Mouse (Mus musculus) MEL (cell line): ENCODE data around the gene Ccdc12. TPM values are rescaled to one million over a fixed set of nuclear protein-coding genes. Genes with fewer than 3 reads are reported as not detected.

Source experiments
- DNase-seq: peaks from one replicate; pipeline ENCODE4 v3.0.0; 2011; ENCODE audit warnings: low read depth, low spot score
- H3K27ac ChIP-seq: 2 replicates; pipeline ENCODE4 v1.5.1; 2012; ENCODE audit warnings: low read depth, mild to moderate bottlenecking, control low read depth, low read length, moderate library complexity; ENCODE audit not compliant: control insufficient read depth
- H3K27me3 ChIP-seq, 2 experiments: fragments of 150-350 bp in 1 of 2; sonication (generic) in 1 of 2; 2 replicates each; pipeline ENCODE4 v1.6.1; 2012; ENCODE audit warnings: low read length in 2 of 2, mild to moderate bottlenecking in 2 of 2, improper control_type of control experiment in 1 of 2, moderate library complexity in 1 of 2; ENCODE audit not compliant: insufficient read depth in 2 of 2, control insufficient read depth in 1 of 2
- H3K36me3 ChIP-seq, 2 experiments: 2 replicates each; pipeline ENCODE4 v1.6.1; 2012 to 2014; ENCODE audit warnings: low read length in 2 of 2, improper control_type of control experiment in 1 of 2, inconsistent platforms in 1 of 2, mild to moderate bottlenecking in 1 of 2; ENCODE audit not compliant: insufficient read depth in 2 of 2, control insufficient read depth in 1 of 2
- H3K4me1 ChIP-seq, 2 experiments: fragments of 150-350 bp in 1 of 2; sonication (generic) in 1 of 2; 2 replicates each; pipeline ENCODE4 v1.6.1; 2012; ENCODE audit warnings: low read length in 2 of 2, improper control_type of control experiment in 1 of 2, mild to moderate bottlenecking in 1 of 2; ENCODE audit not compliant: insufficient read depth in 2 of 2, control insufficient read depth in 1 of 2
- H3K4me3 ChIP-seq, 2 experiments: fragments of 150-350 bp in 1 of 2; sonication (generic) in 1 of 2; 2 replicates each; pipeline ENCODE4 v1.5.1; 2012; ENCODE audit warnings: low read depth in 2 of 2, low read length in 2 of 2, mild to moderate bottlenecking in 2 of 2, moderate library complexity in 2 of 2, control low read depth in 1 of 2, improper control_type of control experiment in 1 of 2; ENCODE audit not compliant: control insufficient read depth in 1 of 2, insufficient read depth in 1 of 2
- H3K79me2 ChIP-seq: 2 replicates; pipeline ENCODE4 v1.6.1; 2012; ENCODE audit warnings: mild to moderate bottlenecking, low read length, moderate library complexity; ENCODE audit not compliant: control insufficient read depth, poor library complexity, insufficient read depth
- H3K9ac ChIP-seq: 2 replicates; pipeline ENCODE4 v1.6.1; 2012; ENCODE audit warnings: low read depth, mild to moderate bottlenecking, control low read depth, low read length, moderate library complexity; ENCODE audit not compliant: control insufficient read depth, poor library complexity, severe bottlenecking
- H3K9me3 ChIP-seq: fragments of 150-350 bp; sonication (generic); replicated peaks from 2 replicates; pipeline ENCODE4 v1.6.1; 2012; ENCODE audit warnings: mild to moderate bottlenecking, low read length, improper control_type of control experiment, moderate library complexity; ENCODE audit not compliant: insufficient read depth
- ELF1 ChIP-seq: IDR thresholded peaks from 2 replicates; pipeline ENCODE4 v1.6.1; 2014; ENCODE audit warnings: low read depth, mild to moderate bottlenecking, inconsistent platforms, low read length, improper control_type of control experiment, moderate library complexity
- GATA1 ChIP-seq: IDR thresholded peaks from 2 replicates; pipeline ENCODE4 v1.6.1; 2011; ENCODE audit warnings: low read depth, low read length, improper control_type of control experiment
- MAFK ChIP-seq: IDR thresholded peaks from 2 replicates; pipeline ENCODE4 v1.6.1; 2011; ENCODE audit warnings: low read depth, mild to moderate bottlenecking, low read length, improper control_type of control experiment, borderline replicate concordance
- MAX ChIP-seq: IDR thresholded peaks from 2 replicates; pipeline ENCODE4 v1.6.1; 2011; ENCODE audit warnings: low read length, improper control_type of control experiment
- MAZ ChIP-seq: IDR thresholded peaks from 2 replicates; pipeline ENCODE4 v1.6.1; 2012; ENCODE audit warnings: low read depth, mild to moderate bottlenecking, inconsistent platforms, low read length, improper control_type of control experiment
- NELFE ChIP-seq: IDR thresholded peaks from 2 replicates; pipeline ENCODE4 v1.6.1; 2011; ENCODE audit warnings: low read depth, low read length, improper control_type of control experiment
- NRF1 ChIP-seq: IDR thresholded peaks from 2 replicates; pipeline ENCODE4 v1.6.1; 2014; ENCODE audit warnings: low read depth, mild to moderate bottlenecking, inconsistent platforms, low read length, improper control_type of control experiment, moderate library complexity; ENCODE audit not compliant: poor library complexity, insufficient read depth, severe bottlenecking
- POLR2A ChIP-seq, 2 experiments: IDR thresholded peaks; 2 replicates each; pipeline ENCODE4 v1.6.1; 2011 to 2012; ENCODE audit warnings: low read length in 2 of 2, mild to moderate bottlenecking in 2 of 2, control low read depth in 1 of 2, improper control_type of control experiment in 1 of 2, low read depth in 1 of 2, moderate library complexity in 1 of 2; ENCODE audit not compliant: control insufficient read depth in 1 of 2, insufficient read depth in 1 of 2, poor library complexity in 1 of 2
- TBP ChIP-seq: IDR thresholded peaks from 2 replicates; pipeline ENCODE4 v1.8.0; 2011; ENCODE audit warnings: low read depth, low read length, improper control_type of control experiment
- USF1 ChIP-seq: IDR thresholded peaks from 2 replicates; pipeline ENCODE4 v1.6.1; 2014; ENCODE audit warnings: low read depth, mild to moderate bottlenecking, inconsistent platforms, low read length, improper control_type of control experiment, moderate library complexity
- USF2 ChIP-seq, 2 experiments: IDR thresholded peaks; 2 replicates each; pipeline ENCODE4 v1.6.1; 2011 to 2012; ENCODE audit warnings: improper control_type of control experiment in 2 of 2, low read length in 2 of 2, borderline replicate concordance in 1 of 2, inconsistent platforms in 1 of 2, low read depth in 1 of 2, mild to moderate bottlenecking in 1 of 2; ENCODE audit not compliant: insufficient read depth in 1 of 2
- polyA plus RNA-seq, 2 experiments: library from polyadenylated mRNA; stranded (reverse) in 1 of 2; unstranded in 1 of 2; fragments of >175 nt in 1 of 2; fragments of >200 nt in 1 of 2; gene quantifications; 2 replicates each; pipeline versions ENCODE4 v1.2.1 to v1.2.4; 2012; ENCODE audit warnings: low replicate concordance in 2 of 2, low read depth in 1 of 2; ENCODE audit not compliant: insufficient read length in 2 of 2, insufficient read depth in 1 of 2, missing spikeins in 1 of 2
- total RNA-seq: library from RNA; depleted of rRNA; stranded (reverse); fragments of 300-350 nt; gene quantifications from 2 replicates; pipeline ENCODE4 v1.2.3, GENCODE M21; 2012

Ccdc12 gene
- total and polyA plus RNA-seq, 3 experiments: 112 to 129 TPM; not detected in 1

DNA sequence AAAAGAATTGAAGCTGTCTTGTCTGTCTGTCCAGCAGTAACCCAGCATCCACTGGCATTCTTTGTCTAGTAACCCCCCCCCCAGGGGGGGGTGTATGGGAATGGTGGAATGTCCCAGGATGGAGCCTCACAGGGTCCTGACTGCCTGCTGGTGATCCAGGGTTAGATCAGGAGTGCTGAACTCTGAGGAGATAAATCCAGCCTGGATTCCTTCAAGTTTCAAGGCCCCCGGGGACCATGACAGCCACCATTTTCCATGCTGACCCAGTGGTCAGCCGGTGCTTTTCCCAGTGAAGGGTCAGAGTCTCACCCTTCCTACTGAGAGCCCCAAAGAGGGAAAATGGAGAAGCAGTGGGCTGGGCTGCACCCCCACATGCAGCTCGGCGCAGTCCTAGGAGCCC lies 75.6 kb downstream of the Ccdc12 start:
- no peaks in the 10 kb centered on the region for H3K79me2 ChIP-seq
- no peaks in the 10 kb centered on the region for H3K9me3 ChIP-seq
- no peaks in the 10 kb centered on the region for H3K27me3 ChIP-seq
- no peaks in the 10 kb centered on the region for H3K36me3 ChIP-seq
- DNase-seq: no peak
- H3K4me1 ChIP-seq: 0 out of 4 replicates have a peak, but pooled peaks cover 0 to 4% of the 10 kb centered on the region in 2 experiments
- H3K27ac ChIP-seq: no peak overlapping the region
- H3K4me3 ChIP-seq: peak overlapping the region; percentile 35 to 40; a peak in 3 of 4 replicates
- no peak overlapping the region; the same call in 1 of the 2 replicates for H3K9ac ChIP-seq
- TF ChIP-seq MAFK (no peak), USF2 (IDR thresholded peaks at IDR 0.05; ENCODE audit: borderline replicate concordance in 1 of 2, insufficient read depth in 1 of 2, low read depth in 1 of 2, low read length in 2 of 2) (no peak)

DNA sequence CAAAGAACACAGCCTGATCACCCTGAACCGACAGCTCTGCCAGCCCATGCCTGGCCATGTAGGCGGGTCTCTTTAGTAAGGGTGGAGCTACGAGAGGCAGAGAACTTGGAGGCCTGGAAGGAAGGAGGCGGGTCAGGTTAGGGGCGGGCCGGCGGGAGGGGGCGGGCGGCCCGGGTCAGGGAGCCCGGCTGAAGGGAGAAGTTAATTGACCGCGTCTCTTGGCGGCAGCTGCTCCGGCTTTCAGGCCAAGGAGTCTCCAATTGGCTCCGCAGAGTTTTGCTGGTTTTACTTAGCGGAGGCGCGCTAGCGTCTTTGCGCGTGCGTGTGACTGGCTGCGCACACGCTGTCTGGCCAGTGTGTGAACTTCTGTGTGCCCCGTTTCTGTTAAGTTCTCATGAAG lies 76.3 kb downstream of the Ccdc12 start:
- H3K79me2 ChIP-seq: no peaks in the 10 kb centered on the region
- no peaks in the 10 kb centered on the region for H3K27me3 ChIP-seq
- H3K9ac ChIP-seq: peak overlapping the region; percentile 68
- TF ChIP-seq NRF1 (peak; percentile 77), NELFE (no peak; the same call in 1 of the 2 replicates), USF1 (no peak), POLR2A (IDR thresholded peaks at IDR 0.05; ENCODE audit: control insufficient read depth in 1 of 2, insufficient read depth in 1 of 2, low read depth in 1 of 2, low read length in 2 of 2, poor library complexity in 1 of 2) (peak in 1 of 2 experiments; percentile 81; a peak in 3 of 4 replicates), MAZ (0 out of 2 replicates have a peak, but pooled peaks have one; percentile 5), TBP (0 out of 2 replicates have a peak, but pooled peaks have one; percentile 40)
- no peaks in the 10 kb centered on the region for H3K9me3 ChIP-seq
- 0 out of 4 replicates have a peak, but pooled peaks cover 0 to 4% of the 10 kb centered on the region in 2 experiments for H3K4me1 ChIP-seq
- DNase-seq: peak; percentile 92
- H3K36me3 ChIP-seq: no peaks in the 10 kb centered on the region
- peak overlapping the region; percentile 38 for H3K27ac ChIP-seq
- peak overlapping the region; percentile 57 to 84 for H3K4me3 ChIP-seq

DNA sequence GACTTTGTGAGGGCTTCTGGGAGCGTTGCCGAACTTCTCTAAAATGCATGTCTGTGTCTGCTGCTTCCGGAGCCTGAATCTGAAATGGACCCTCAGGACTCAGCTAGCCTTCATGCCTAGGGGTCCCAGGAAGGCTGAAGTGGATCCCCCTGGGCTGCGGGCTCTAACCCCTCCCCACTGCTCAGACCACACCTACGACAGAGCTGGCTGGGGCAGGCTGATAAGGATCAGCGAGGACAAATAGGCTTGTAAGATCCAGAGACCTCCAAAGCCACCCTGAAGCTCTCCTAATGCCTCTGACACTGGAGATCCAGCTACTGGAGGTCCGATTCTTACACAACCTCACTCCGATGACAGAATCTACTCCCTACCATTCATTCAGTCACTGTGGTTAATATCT lies 76.8 kb downstream of the Ccdc12 start:
- Histone ChIP-seq H3K9ac (peak overlapping the region; percentile 68), H3K27me3 (no peaks in the 10 kb centered on the region), H3K9me3 (no peaks in the 10 kb centered on the region), H3K27ac (peak overlapping the region; percentile 38), H3K36me3 (no peaks in the 10 kb centered on the region), H3K4me1 (0 out of 4 replicates have a peak, but pooled peaks cover 0 to 4% of the 10 kb centered on the region in 2 experiments), H3K4me3 (peak overlapping the region; percentile 57 to 84), H3K79me2 (no peaks in the 10 kb centered on the region)
- DNase-seq: no peak
- TF ChIP-seq ELF1: no peak
- TF ChIP-seq GATA1: peak; percentile 51
- TF ChIP-seq MAX: 0 out of 2 replicates have a peak, but pooled peaks have one; percentile 21
